Mouse (Mus musculus) retina, postnatal 1 day (tissue): ENCODE results near the gene Snx25.
A peak's percentile ranks its signal among the peaks of the same experiment; 100 is the strongest.

ENCODE experiments used
- DNase-seq: peaks from one replicate; pipeline ENCODE4 v3.0.0-alpha.2; 2012

Snx25 gene

GRCm38 (mm10) chr8:46152064-46153031 is at the start of gene Snx25:
Gene Snx25, minus strand, starts transcription at chr8:46152159.
- DNase-seq = peak; percentile 92

GRCm38 (mm10) chr8:46197673-46198072 is 45.7 kb upstream of the Snx25 start:
- DNase-seq = no peak

GRCm38 (mm10) chr8:46196877-46197276 is 44.9 kb upstream of the Snx25 start:
- no peak for DNase-seq

DNA sequence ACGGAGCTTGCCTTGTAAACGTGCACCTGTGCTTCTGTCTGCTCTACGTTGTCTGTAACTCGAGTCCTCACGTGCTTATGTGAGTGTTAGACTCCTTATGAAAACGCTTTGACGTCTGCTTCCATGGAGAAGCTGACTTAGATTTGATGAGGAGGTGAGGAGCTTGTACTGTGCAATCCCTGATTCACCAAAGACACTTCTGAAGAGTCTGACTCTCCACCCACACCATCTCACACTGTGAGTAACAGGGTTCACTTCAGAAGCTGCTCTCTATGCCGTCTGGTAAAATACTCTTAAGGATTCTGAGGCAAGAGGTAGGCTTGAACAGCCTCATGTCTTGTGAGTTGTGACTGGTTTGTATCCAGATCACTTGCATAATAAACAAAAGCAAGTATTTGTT is 41.1 kb upstream of the Snx25 start:
- DNase-seq = no peak

DNA sequence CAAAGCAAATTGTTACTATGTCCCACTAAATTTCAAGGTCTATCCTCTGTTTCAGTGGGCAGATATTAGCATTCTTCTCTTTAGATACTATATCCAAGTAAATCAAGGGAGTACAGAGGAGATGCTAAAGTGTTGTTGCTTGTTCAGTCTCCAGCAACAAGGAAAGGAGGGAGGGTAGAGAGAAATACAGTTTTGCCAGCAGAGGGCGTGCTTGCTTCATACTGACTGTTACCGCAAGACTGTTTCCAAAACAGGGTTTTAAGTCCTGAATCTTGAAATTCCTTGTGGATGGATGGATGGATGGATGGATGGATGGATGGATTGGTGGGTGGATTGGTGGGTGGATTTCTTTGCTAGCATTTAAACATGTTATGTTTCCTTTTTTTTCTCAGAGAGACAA is 33.4 kb upstream of the Snx25 start:
- DNase-seq = peak; percentile 72

- no peak for DNase-seq
Observed at GRCm38 (mm10) chr8:46180136-46180535, 28.2 kb upstream of the Snx25 start.

GRCm38 (mm10) chr8:46173651-46174050 is 21.7 kb upstream of the Snx25 start:
- no peak for DNase-seq

GRCm38 (mm10) chr8:46163870-46164190 is 11.9 kb upstream of the Snx25 start:
- no peak for DNase-seq

DNA sequence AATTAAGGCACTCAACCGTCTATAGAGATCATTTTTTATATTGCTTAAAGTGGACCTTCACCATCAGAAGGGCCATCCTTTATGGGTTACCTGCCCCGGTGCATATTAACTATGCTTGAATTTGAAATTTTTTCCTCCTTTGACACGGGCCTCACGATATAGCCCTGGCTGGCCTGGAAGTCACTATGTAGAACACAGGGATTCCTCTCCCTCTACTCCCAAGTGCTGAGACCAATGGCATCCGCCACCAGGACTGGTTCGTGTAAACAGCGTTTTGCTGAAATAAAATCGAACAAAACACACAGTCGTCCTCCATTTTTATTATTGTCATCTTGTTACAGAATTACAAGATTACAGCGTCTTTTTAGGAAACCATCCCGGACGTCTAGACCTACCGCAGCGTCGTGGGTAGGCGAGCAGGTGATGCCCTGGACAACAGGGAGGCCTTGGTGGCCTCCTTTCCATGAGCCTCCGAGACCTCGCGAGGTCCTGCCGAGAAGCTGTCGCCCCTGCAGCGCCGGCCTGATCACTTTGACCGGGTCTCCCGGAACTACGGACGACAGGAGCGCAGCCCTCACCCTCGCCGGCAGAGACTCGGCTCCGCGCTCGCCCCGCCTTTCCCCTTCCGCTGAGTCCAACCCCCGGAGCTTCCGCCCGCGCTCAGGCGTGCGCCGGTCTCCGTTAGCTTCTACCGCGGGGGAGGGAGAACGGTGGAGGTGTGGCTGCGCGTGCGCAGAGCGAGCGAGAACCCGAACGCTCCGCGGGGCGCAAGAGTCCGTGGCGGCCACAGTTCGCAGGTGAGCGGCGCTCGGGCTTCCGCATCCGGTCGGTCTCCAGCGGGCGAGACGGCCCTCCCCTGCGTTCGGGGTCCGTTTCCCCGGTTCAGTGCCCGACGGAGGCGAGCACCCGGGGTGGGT is 11.3 kb upstream of the Snx25 start:
- peak; percentile 97 for DNase-seq

DNA sequence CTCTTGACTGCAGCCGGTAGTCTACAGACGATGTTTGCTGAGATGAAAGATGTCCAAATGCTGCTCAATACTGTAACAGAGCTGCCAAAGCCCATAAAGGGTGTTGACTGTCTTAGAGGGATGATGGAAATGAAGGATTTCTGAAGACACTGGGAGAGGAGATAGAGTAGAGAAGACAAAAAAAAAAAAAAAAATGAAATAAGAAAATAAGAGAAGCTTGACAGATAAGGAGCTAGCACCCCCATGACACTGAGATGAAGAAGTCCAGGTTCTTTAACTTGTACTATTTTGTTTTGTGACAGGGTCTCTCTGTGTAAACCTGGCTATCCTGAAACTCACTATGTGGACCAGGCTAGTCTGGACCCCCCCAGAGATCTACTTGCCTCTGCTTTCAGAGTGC is 1.1 kb upstream of the Snx25 start:
- DNase-seq = no peak

GRCm38 (mm10) chr8:46151202-46152062 is 527 bp downstream of the Snx25 start, which contains the start of gene Cfap97:
Gene Cfap97, plus strand, starts transcription at chr8:46151771.
- DNase-seq = peak; percentile 68

DNA sequence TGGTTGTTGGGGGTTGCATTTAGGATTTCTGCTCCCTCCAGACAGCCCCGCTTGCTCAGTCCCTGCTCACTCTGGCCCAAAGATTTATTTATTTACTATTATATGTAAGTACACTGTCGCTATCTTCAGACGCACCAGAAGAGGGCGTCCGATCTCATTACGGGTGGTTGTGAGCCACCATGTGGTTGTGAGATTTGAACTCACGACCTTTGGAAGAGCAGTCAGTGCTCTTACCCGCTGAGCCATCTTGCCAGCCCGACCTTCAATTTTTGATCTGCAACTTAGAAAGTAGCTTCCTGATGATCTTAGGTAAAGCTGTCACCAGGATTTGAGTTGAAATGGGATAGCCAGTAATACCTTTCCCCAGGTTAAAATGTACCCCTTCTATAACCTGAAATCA is 2.2 kb downstream of the Snx25 start:
- DNase-seq = no peak

DNA sequence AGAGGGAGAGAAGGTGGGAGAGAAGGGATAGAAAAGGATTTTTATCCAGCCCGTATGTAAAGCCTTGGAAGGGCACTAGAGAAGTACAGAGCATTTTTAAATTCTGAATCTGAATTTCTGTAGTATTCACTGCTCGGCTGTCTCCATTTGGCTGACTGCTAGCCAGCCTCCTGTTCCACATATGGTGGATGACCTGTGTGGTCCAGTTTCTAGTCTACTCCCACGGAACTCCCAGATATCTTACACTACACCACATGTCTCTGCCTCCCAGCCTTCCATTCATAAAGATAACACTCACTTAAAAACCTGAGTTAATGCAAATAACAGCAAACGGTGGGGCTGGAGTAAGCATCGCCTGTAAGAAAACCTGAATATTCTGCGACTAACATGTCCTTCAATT is 2.7 kb downstream of the Snx25 start:
- no peak for DNase-seq

GRCm38 (mm10) chr8:46146173-46146572 is 5.8 kb downstream of the Snx25 start:
- no peak for DNase-seq

GRCm38 (mm10) chr8:46143924-46144323 is 8.0 kb downstream of the Snx25 start:
- peak; percentile 27 for DNase-seq

- no peak for DNase-seq
Observed at GRCm38 (mm10) chr8:46143470-46143869, 8.5 kb downstream of the Snx25 start.

DNA sequence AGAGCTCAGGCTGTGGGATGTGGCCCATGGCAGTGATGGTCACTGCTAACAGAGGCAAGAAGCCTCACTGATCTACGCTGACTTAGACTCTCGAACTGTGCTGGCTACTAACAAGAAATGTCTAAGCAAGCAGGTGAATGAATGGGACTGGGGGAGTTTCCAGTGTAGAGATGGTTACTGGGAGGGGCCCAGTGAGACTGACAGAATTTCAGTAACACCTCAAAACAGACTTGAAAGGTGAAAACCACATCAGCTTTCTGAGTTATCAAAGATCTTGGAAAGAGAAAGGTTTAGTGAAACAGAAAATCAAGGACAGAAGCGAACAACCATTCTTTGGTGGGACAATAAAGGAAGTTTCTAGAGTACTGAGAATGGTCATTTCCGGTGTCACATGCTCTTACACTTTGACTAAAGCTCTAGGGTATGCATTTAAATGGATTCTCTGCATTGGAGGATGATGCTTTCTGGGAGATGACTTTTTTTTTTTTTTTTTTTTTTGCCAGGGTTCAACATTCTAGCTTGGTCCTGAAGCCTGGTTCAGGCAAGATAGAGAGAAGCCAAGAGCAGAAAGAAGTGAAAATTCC is 9.4 kb downstream of the Snx25 start:
- no peak for DNase-seq

DNA sequence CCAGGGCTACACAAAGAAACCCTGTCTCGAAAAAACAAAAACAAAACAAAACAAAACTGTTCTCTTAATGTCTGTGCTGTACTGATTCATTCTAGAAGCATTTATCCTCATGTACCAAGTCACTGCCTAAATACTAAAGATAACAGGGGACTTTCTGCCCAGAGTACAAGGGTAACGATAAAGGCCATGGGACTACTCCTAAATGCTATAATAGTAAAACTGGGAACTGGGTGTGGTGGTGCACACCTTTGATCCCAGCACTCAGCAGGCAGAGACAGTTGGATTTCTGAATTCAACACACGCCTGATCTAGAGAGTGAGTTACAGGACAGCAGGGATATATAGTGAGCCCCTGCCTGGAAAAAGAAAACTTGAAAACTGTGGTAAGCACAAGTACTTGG is 10.3 kb downstream of the Snx25 start:
- no peak for DNase-seq

DNA sequence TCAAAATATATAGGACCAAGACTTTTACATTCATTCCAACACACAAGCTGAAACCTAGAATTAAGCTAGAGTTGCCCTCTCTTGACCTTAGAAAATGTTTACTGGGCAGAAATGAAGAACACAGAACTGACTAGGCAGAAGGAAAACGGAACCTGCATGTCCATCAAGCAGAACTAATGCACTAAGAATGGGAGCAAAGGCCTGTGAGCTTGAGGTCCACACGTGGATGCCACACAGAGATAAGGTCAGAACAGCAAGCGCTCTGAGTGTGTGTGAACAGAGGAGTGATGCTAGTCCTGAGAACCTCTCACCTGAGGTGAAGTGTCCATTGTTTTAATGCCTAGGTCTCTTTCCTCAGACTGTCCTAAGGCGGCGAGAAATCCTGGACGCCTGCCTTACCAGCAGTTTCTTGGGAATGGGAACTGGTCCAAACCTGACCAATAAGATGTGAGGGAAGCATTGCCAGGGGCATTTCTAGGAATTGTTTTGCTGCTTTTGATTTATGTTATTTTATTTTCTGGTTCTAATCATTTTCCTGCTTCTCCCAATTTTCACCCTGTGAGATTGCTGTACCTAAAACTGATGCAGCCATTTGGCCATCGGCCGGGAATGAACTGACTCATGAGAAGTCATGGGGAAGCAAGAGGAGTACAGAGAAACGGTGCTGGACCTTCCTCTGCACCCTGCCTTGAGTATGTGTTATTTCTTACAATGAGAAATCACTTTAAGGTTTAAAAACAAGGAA is 11.4 kb downstream of the Snx25 start:
- no peak for DNase-seq

GRCm38 (mm10) chr8:46137843-46138596 is 13.9 kb downstream of the Snx25 start:
- DNase-seq = no peak

- no peak for DNase-seq
Observed at GRCm38 (mm10) chr8:46137336-46137735, 14.6 kb downstream of the Snx25 start.
